Mouse (Mus musculus): Measurements from ENCODE around the gene Dnajc21. TPM values are rescaled to one million over a fixed set of nuclear protein-coding genes. Genes with fewer than 3 reads are reported as not detected.
A peak's percentile ranks its signal among the peaks of the same experiment; 100 is the strongest.
"Not testable (repeated sequence)": the region's sequence is repeated elsewhere in the genome, so short reads cannot be mapped to it uniquely, and the experiment has no call there.

The Dnajc21 gene
- total RNA-seq (2017), result 53.5 and 53.8 TPM in 2 replicates

- peak; percentile 94 for ATAC-seq (replicated peaks in 1 of 2; ENCODE audit: insufficient read depth in 1 of 2, low FRiP score in 2 of 2, low TSS enrichment in 1 of 2, low read depth in 1 of 2, poor library complexity in 2 of 2, severe bottlenecking in 2 of 2)
Observed at GRCm38 (mm10) chr15:10470151-10470831, at the start of gene Dnajc21. Gene Dnajc21, minus strand, starts transcription at chr15:10470516.

GRCm38 (mm10) chr15:10515166-10515565, 44.9 kb upstream of the Dnajc21 start:
- no peak for ATAC-seq (replicated peaks in 1 of 2; ENCODE audit: insufficient read depth in 1 of 2, low FRiP score in 2 of 2, low TSS enrichment in 1 of 2, low read depth in 1 of 2, poor library complexity in 2 of 2, severe bottlenecking in 2 of 2)

GRCm38 (mm10) chr15:10506099-10506498, 35.8 kb upstream of the Dnajc21 start:
- ATAC-seq (replicated peaks in 1 of 2; ENCODE audit: insufficient read depth in 1 of 2, low FRiP score in 2 of 2, low TSS enrichment in 1 of 2, low read depth in 1 of 2, poor library complexity in 2 of 2, severe bottlenecking in 2 of 2), result no peak

- ATAC-seq (replicated peaks in 1 of 2; ENCODE audit: insufficient read depth in 1 of 2, low FRiP score in 2 of 2, low TSS enrichment in 1 of 2, low read depth in 1 of 2, poor library complexity in 2 of 2, severe bottlenecking in 2 of 2), result peak; percentile 66 to 81; a peak in 3 of 4 replicates
Observed at GRCm38 (mm10) chr15:10500838-10501719, 30.8 kb upstream of the Dnajc21 start.

GRCm38 (mm10) chr15:10500035-10500434, 29.7 kb upstream of the Dnajc21 start:
- ATAC-seq (replicated peaks in 1 of 2; ENCODE audit: insufficient read depth in 1 of 2, low FRiP score in 2 of 2, low TSS enrichment in 1 of 2, low read depth in 1 of 2, poor library complexity in 2 of 2, severe bottlenecking in 2 of 2), result no peak

- no peak for ATAC-seq (replicated peaks in 1 of 2; ENCODE audit: insufficient read depth in 1 of 2, low FRiP score in 2 of 2, low TSS enrichment in 1 of 2, low read depth in 1 of 2, poor library complexity in 2 of 2, severe bottlenecking in 2 of 2)
Observed at GRCm38 (mm10) chr15:10499593-10499992, 29.3 kb upstream of the Dnajc21 start.

GRCm38 (mm10) chr15:10496696-10497095, 26.4 kb upstream of the Dnajc21 start:
- not testable (repeated sequence) for ATAC-seq (replicated peaks in 1 of 2; ENCODE audit: insufficient read depth in 1 of 2, low FRiP score in 2 of 2, low TSS enrichment in 1 of 2, low read depth in 1 of 2, poor library complexity in 2 of 2, severe bottlenecking in 2 of 2)

- no peak for ATAC-seq (replicated peaks in 1 of 2; ENCODE audit: insufficient read depth in 1 of 2, low FRiP score in 2 of 2, low TSS enrichment in 1 of 2, low read depth in 1 of 2, poor library complexity in 2 of 2, severe bottlenecking in 2 of 2)
Observed at GRCm38 (mm10) chr15:10495944-10496343, 25.6 kb upstream of the Dnajc21 start.

GRCm38 (mm10) chr15:10490101-10490500, 19.8 kb upstream of the Dnajc21 start:
- no peak for ATAC-seq (replicated peaks in 1 of 2; ENCODE audit: insufficient read depth in 1 of 2, low FRiP score in 2 of 2, low TSS enrichment in 1 of 2, low read depth in 1 of 2, poor library complexity in 2 of 2, severe bottlenecking in 2 of 2)

- no peak for ATAC-seq (replicated peaks in 1 of 2; ENCODE audit: insufficient read depth in 1 of 2, low FRiP score in 2 of 2, low TSS enrichment in 1 of 2, low read depth in 1 of 2, poor library complexity in 2 of 2, severe bottlenecking in 2 of 2)
Observed at GRCm38 (mm10) chr15:10487246-10487645, 16.9 kb upstream of the Dnajc21 start.

GRCm38 (mm10) chr15:10486365-10486839, 16.1 kb upstream of the Dnajc21 start:
- peak; percentile 0 to 6; a peak in 1 of 4 replicates for ATAC-seq (replicated peaks in 1 of 2; ENCODE audit: insufficient read depth in 1 of 2, low FRiP score in 2 of 2, low TSS enrichment in 1 of 2, low read depth in 1 of 2, poor library complexity in 2 of 2, severe bottlenecking in 2 of 2)

- ATAC-seq (replicated peaks in 1 of 2; ENCODE audit: insufficient read depth in 1 of 2, low FRiP score in 2 of 2, low TSS enrichment in 1 of 2, low read depth in 1 of 2, poor library complexity in 2 of 2, severe bottlenecking in 2 of 2), result peak; percentile 99
Observed at GRCm38 (mm10) chr15:10485484-10486364, 15.4 kb upstream of the Dnajc21 start, which contains the start of the genes Brix1 and Rad1. Gene Brix1, minus strand, starts transcription at chr15:10485947. Gene Rad1, plus strand, starts transcription at chr15:10486018.

- no peak for ATAC-seq (replicated peaks in 1 of 2; ENCODE audit: insufficient read depth in 1 of 2, low FRiP score in 2 of 2, low TSS enrichment in 1 of 2, low read depth in 1 of 2, poor library complexity in 2 of 2, severe bottlenecking in 2 of 2)
Observed at GRCm38 (mm10) chr15:10470941-10471340, 625 bp upstream of the Dnajc21 start.

GRCm38 (mm10) chr15:10469641-10470150, 620 bp downstream of the Dnajc21 start:
- ATAC-seq (replicated peaks in 1 of 2; ENCODE audit: insufficient read depth in 1 of 2, low FRiP score in 2 of 2, low TSS enrichment in 1 of 2, low read depth in 1 of 2, poor library complexity in 2 of 2, severe bottlenecking in 2 of 2), result no peak

GRCm38 (mm10) chr15:10468761-10469160, 1.6 kb downstream of the Dnajc21 start:
- ATAC-seq (replicated peaks in 1 of 2; ENCODE audit: insufficient read depth in 1 of 2, low FRiP score in 2 of 2, low TSS enrichment in 1 of 2, low read depth in 1 of 2, poor library complexity in 2 of 2, severe bottlenecking in 2 of 2), result no peak

GRCm38 (mm10) chr15:10464678-10465077, 5.6 kb downstream of the Dnajc21 start:
- ATAC-seq (replicated peaks in 1 of 2; ENCODE audit: insufficient read depth in 1 of 2, low FRiP score in 2 of 2, low TSS enrichment in 1 of 2, low read depth in 1 of 2, poor library complexity in 2 of 2, severe bottlenecking in 2 of 2), result no peak

GRCm38 (mm10) chr15:10463555-10463954, 6.8 kb downstream of the Dnajc21 start:
- ATAC-seq (replicated peaks in 1 of 2; ENCODE audit: insufficient read depth in 1 of 2, low FRiP score in 2 of 2, low TSS enrichment in 1 of 2, low read depth in 1 of 2, poor library complexity in 2 of 2, severe bottlenecking in 2 of 2), result peak in 1 of 2 experiments; percentile 29; a peak in 1 of 4 replicates
